Mouse (Mus musculus): ENCODE measurements at regions not wholly inside any gene's neighbourhood (a gene's known extent, or its start where the extent isn't known, plus 50 kb on each side); places are given as distances from the start of the nearest gene placed in this dataset.

GRCm38 (mm10) chr15:53399663-53400553 lies 484.8 kb upstream of the Gm7489 start:
- peak; percentile 24 for DNase-seq (ENCODE audit: low spot score)

DNA sequence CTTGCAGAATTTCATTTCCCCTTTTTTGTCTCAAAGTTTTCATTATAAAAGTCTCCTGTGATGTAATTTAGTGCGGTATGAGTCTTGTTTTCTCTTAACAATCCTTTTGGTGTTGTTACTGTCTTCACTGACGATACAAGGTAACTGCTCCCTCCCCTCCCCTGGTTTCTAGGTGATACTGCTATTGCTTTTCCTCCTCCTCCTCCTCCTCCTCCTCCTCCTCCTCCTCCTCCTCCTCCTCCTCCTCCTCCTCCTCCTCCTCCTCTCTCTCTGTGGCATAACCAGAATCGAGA lies 484.2 kb upstream of the Gm7489 start:
- DNase-seq (ENCODE audit: low spot score): no peak

Data from lung, postnatal 25 days (tissue).